Mouse (Mus musculus): ENCODE results near the gene Gm20390. TPM values are rescaled to one million over a fixed set of nuclear protein-coding genes. Genes with fewer than 3 reads are reported as not detected.
A peak's percentile ranks its signal among the peaks of the same experiment; 100 is the strongest.

The Gm20390 gene
- polyA plus RNA-seq, 1 experiment from 2014 or later: 578 TPM

DNA sequence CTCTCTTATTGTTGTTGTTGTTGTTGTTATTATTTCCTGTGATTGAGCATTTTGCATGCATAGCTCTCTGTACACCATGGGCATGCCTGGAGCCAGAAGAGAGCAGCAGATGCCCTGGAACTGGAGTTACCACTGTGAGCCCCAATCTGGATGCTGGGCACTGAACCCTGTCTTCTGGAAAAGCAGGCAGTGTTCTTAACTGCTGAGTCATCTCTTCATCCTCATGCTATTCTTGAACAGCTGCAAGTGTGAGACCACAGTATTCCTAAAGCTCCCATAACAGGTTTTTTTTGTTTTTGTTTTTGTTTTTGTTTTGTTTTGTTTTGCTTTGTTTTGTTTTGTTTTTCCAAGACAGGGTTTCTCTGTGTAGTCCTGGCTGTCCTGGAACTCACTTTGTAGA lies 18.2 kb upstream of the Gm20390 start:
- Histone ChIP-seq H3K27me3 (ENCODE audit: low read depth, poor library complexity, severe bottlenecking) (no peaks in the 10 kb centered on the region), H3K27ac (no peak overlapping the region), H3K36me3 (no peaks in the 10 kb centered on the region), H3K9me3 (replicated peaks) (no peaks in the 10 kb centered on the region), H3K4me1 (no peaks in the 10 kb centered on the region), H3K4me3 (no peak overlapping the region)
- no peak for DNase-seq (ENCODE audit: low spot score)

DNA sequence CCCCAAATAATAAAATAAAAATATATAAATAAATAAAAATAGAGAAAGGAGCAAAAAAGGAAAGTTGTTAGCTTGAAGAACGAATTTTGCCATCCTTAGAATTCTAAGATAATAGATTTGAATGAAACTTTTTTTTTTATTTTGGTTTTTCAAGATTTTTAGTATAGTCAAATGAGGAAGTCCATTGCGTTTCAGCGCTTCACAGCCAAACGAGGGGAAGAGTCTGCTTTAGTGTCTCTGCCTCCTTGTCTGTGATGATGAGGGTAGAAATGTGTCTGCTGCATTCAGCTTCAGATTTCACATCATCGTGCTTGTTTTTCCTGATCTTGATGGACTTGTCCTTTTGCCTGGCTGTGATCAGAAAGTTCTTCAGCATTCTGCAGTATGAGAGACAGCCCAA lies 17.2 kb upstream of the Gm20390 start:
- H3K27me3 ChIP-seq (ENCODE audit: low read depth, poor library complexity, severe bottlenecking): no peaks in the 10 kb centered on the region
- no peak for DNase-seq (ENCODE audit: low spot score)
- H3K9me3 ChIP-seq (replicated peaks): no peaks in the 10 kb centered on the region
- H3K4me3 ChIP-seq: no peak overlapping the region
- WGBS: 89% methylated on average over 5 of the region's 5 CpGs
- no peaks in the 10 kb centered on the region for H3K36me3 ChIP-seq
- H3K4me1 ChIP-seq: no peaks in the 10 kb centered on the region
- H3K27ac ChIP-seq: no peak overlapping the region

DNA sequence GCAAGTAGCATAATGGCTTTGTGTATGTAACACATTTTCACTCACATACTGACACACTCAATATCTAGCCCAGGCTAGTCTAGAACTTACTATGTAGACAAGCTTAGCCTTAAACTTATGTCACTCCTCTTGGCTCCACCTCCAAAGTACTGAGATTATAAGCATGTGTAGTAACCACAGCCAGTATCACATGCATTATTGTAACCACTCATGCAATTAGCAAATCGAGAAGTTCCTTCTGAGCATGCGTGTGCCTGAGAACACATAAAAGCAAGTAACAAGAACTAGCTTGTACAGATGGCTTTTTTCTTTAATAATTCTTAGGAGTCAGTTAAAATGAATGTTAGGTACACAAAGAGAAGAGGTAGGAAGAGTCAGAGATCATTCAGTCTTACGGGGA lies 16.5 kb upstream of the Gm20390 start:
- H3K4me1 ChIP-seq: no peaks in the 10 kb centered on the region
- H3K27ac ChIP-seq: no peak overlapping the region
- H3K27me3 ChIP-seq (ENCODE audit: low read depth, poor library complexity, severe bottlenecking): no peaks in the 10 kb centered on the region
- WGBS: 91% methylated on average over 3 of the region's 3 CpGs
- H3K9me3 ChIP-seq (replicated peaks): no peaks in the 10 kb centered on the region
- no peaks in the 10 kb centered on the region for H3K36me3 ChIP-seq
- no peak overlapping the region for H3K4me3 ChIP-seq
- no peak for DNase-seq (ENCODE audit: low spot score)

DNA sequence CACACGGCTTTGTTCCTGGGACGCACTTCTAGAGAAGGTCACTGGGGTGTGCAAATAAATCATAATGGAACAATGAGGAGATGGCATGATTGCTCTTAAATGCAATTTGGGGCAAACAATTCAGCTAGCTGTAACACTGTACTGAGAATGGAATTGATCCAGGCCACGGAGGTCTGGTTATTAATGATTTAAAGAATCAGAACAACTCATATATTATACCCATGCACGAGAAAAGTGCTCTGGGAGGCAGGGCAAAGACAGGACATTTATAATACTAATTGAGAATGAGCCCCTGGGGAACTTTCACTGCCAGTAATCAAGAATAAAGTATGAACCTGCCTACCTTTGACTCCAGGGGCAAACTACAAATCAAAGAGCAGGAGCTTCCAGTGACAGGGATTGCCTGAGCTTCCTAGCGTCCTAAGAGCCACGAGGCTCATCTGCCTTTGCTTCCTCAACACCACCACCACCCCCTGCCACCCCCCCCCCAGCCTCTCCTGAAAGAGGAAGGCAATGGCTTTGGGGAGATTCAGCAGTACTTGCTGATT lies 11.5 kb upstream of the Gm20390 start:
- H3K27ac ChIP-seq: no peak overlapping the region
- H3K4me1 ChIP-seq: peaks cover 9% of the 10 kb centered on the region
- no peaks in the 10 kb centered on the region for H3K27me3 ChIP-seq (ENCODE audit: low read depth, poor library complexity, severe bottlenecking)
- 42% methylated on average over 6 of the region's 6 CpGs for WGBS
- H3K36me3 ChIP-seq: no peaks in the 10 kb centered on the region
- no peak for DNase-seq (ENCODE audit: low spot score)
- H3K4me3 ChIP-seq: no peak overlapping the region
- no peaks in the 10 kb centered on the region for H3K9me3 ChIP-seq (replicated peaks)

- no peak for DNase-seq (ENCODE audit: low spot score)
- no peak overlapping the region for H3K4me3 ChIP-seq
- no peaks in the 10 kb centered on the region for H3K27me3 ChIP-seq (ENCODE audit: low read depth, poor library complexity, severe bottlenecking)
- H3K36me3 ChIP-seq: no peaks in the 10 kb centered on the region
- H3K4me1 ChIP-seq: peaks cover 9% of the 10 kb centered on the region
- WGBS: 93% methylated on average over 5 of the region's 5 CpGs
- no peak overlapping the region for H3K27ac ChIP-seq
- H3K9me3 ChIP-seq (replicated peaks): no peaks in the 10 kb centered on the region
These were observed 4.9 kb upstream of the Gm20390 start for GRCm38 (mm10) chr11:93972951-93973350.

GRCm38 (mm10) chr11:93969799-93970198 lies 1.7 kb upstream of the Gm20390 start:
- WGBS: 100% methylated on average over 1 of the region's 1 CpGs
- Histone ChIP-seq H3K36me3 (peaks cover 14% of the 10 kb centered on the region), H3K4me3 (no peak overlapping the region), H3K9me3 (replicated peaks) (no peaks in the 10 kb centered on the region), H3K27me3 (ENCODE audit: low read depth, poor library complexity, severe bottlenecking) (no peaks in the 10 kb centered on the region), H3K4me1 (peaks cover 11% of the 10 kb centered on the region), H3K27ac (no peak overlapping the region)
- DNase-seq (ENCODE audit: low spot score): no peak

GRCm38 (mm10) chr11:93969171-93969570 lies 1.1 kb upstream of the Gm20390 start:
- Histone ChIP-seq H3K4me1 (peaks cover 10% of the 10 kb centered on the region), H3K27me3 (ENCODE audit: low read depth, poor library complexity, severe bottlenecking) (no peaks in the 10 kb centered on the region), H3K9me3 (replicated peaks) (no peaks in the 10 kb centered on the region), H3K36me3 (peaks cover 20% of the 10 kb centered on the region), H3K4me3 (peak overlapping the region; percentile 70; the same call in 1 of the 2 replicates), H3K27ac (no peak overlapping the region)
- no peak for DNase-seq (ENCODE audit: low spot score)
- WGBS: 93% methylated on average over 6 of the region's 6 CpGs

GRCm38 (mm10) chr11:93968848-93969128 lies 695 bp upstream of the Gm20390 start:
- Histone ChIP-seq H3K4me3 (peak overlapping the region; percentile 70), H3K36me3 (peaks cover 24% of the 10 kb centered on the region), H3K27me3 (ENCODE audit: low read depth, poor library complexity, severe bottlenecking) (no peaks in the 10 kb centered on the region), H3K9me3 (replicated peaks) (no peaks in the 10 kb centered on the region), H3K4me1 (peaks cover 10% of the 10 kb centered on the region), H3K27ac (peak overlapping the region; percentile 90)
- no peak for DNase-seq (ENCODE audit: low spot score)
- 60% methylated on average over 6 of the region's 6 CpGs for WGBS

DNA sequence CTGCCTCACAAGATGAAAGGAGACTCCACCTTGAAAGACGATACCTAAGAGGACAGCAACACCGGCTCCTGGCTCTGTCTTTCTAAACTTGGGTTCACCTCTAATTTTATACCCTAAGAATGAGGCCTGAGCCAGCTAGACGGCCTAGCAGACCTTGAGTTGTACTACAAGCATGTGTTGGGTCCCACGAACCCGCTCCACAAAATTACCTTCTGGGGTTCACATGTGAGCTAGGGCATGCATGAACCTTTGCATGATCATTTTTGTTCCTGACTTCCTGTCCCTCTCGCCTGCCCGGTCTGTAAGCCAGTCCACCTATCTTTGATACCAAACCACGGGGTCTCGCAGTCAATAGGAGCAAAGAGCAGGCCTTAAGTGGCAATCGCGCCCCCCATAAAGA lies 712 bp downstream of the Gm20390 start:
- peak overlapping the region; percentile 90 for H3K27ac ChIP-seq
- peaks cover 10% of the 10 kb centered on the region for H3K4me1 ChIP-seq
- WGBS: 7% methylated on average over 11 of the region's 11 CpGs
- peaks cover 38% of the 10 kb centered on the region for H3K36me3 ChIP-seq
- H3K9me3 ChIP-seq (replicated peaks): no peaks in the 10 kb centered on the region
- H3K27me3 ChIP-seq (ENCODE audit: low read depth, poor library complexity, severe bottlenecking): no peaks in the 10 kb centered on the region
- DNase-seq (ENCODE audit: low spot score): peak; percentile 59
- H3K4me3 ChIP-seq: peak overlapping the region; percentile 70

DNA sequence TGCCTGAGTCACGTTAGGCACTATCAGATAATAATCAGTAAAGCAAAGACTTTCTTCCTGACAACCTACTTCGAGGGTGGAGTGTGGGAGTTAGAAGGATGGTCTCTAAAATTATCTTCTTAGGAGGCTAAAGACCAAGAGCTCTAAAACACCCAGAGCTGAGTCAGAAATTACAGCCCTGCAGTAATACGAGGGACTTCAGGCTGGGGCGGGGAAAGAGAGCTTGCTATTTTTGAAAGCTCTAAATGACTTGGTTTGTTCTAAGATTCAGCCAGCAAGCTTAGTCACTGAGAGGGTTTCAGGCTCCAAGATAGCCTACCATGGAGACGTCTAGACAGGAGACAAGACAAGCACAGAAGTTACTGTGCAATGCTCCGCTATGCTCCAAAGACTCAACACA lies 2.7 kb downstream of the Gm20390 start:
- DNase-seq (ENCODE audit: low spot score): no peak
- 95% methylated on average over 6 of the region's 6 CpGs for WGBS
- no peaks in the 10 kb centered on the region for H3K27me3 ChIP-seq (ENCODE audit: low read depth, poor library complexity, severe bottlenecking)
- no peak overlapping the region for H3K27ac ChIP-seq
- H3K9me3 ChIP-seq (replicated peaks): no peaks in the 10 kb centered on the region
- H3K4me3 ChIP-seq: no peak overlapping the region
- peaks cover 10% of the 10 kb centered on the region for H3K4me1 ChIP-seq
- H3K36me3 ChIP-seq: peaks cover 58% of the 10 kb centered on the region

DNA sequence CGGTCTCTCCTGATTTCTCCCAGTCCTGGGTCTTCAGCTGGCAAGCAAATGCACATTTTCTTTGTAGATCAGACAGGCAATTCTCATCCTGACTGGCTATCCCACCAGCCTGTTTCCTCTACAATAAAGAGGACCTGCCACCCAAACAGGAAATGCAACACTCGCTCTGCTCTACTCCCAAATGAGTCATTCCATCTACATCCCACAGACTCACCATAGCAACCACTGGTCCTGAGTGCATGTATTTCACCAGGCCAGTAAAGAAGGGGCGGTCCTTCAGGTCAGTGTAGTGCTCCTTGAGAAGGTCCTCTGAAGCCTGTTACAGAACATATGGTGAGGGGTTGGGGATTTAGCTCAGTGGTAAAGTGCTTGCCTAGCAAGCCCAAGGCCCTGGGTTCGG lies 5.1 kb downstream of the Gm20390 start:
- DNase-seq (ENCODE audit: low spot score): no peak
- Histone ChIP-seq H3K9me3 (replicated peaks) (no peaks in the 10 kb centered on the region), H3K36me3 (peaks cover 82% of the 10 kb centered on the region), H3K4me1 (peaks cover 10% of the 10 kb centered on the region), H3K4me3 (no peak overlapping the region), H3K27ac (no peak overlapping the region), H3K27me3 (ENCODE audit: low read depth, poor library complexity, severe bottlenecking) (no peaks in the 10 kb centered on the region)
- WGBS: 94% methylated on average over 4 of the region's 4 CpGs

DNA sequence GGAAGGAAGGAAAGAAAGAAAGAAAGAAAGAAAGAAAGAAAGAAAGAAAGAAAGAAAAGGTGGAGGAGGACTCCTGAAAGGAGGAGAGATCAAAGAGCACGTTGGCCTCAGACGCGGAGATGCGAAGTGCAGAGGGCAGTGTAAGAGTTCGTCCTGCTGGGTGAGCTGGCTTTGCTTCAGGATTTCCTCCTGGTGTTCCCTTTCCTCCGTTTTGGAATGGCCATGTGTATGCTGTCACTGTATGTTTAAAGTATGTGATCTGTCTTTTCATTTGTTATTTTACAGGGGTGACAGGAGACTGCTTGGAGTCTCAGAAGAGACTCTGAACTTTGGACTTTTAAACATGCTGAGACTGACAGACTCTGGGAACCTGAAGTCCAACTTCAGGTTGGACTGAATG lies 6.6 kb downstream of the Gm20390 start:
- H3K9me3 ChIP-seq (replicated peaks): no peaks in the 10 kb centered on the region
- H3K36me3 ChIP-seq: peaks cover 94% of the 10 kb centered on the region
- no peak for DNase-seq (ENCODE audit: low spot score)
- H3K27ac ChIP-seq: no peak overlapping the region
- no peaks in the 10 kb centered on the region for H3K27me3 ChIP-seq (ENCODE audit: low read depth, poor library complexity, severe bottlenecking)
- H3K4me3 ChIP-seq: no peak overlapping the region
- WGBS: 90% methylated on average over 6 of the region's 6 CpGs
- H3K4me1 ChIP-seq: peaks cover 8% of the 10 kb centered on the region

DNA sequence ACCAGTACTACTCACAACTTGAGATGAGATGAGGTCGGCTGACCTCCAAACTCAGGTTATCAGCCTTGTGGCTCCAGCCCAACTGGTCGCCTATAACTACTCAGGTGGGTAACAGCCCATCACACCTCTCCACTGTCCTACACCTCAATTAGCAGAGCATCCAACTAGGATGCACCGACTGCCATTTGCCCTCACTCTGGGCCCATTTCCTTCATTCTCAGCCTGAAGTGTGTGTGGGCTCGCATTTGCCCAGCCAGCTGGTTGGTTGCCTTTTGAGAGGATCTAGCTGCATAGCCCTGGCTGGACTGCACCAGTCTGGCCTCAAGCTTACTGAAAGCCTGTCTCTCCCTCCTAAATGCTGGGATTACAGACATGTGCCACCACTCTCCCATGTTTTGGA lies 10.3 kb downstream of the Gm20390 start:
- H3K36me3 ChIP-seq: peaks cover 74% of the 10 kb centered on the region
- WGBS: 76% methylated on average over 4 of the region's 4 CpGs
- no peak for DNase-seq (ENCODE audit: low spot score)
- H3K27me3 ChIP-seq (ENCODE audit: low read depth, poor library complexity, severe bottlenecking): no peaks in the 10 kb centered on the region
- H3K27ac ChIP-seq: no peak overlapping the region
- H3K9me3 ChIP-seq (replicated peaks): no peaks in the 10 kb centered on the region
- peaks cover 41% of the 10 kb centered on the region for H3K4me1 ChIP-seq
- H3K4me3 ChIP-seq: no peak overlapping the region

- Histone ChIP-seq H3K27ac (no peak overlapping the region), H3K36me3 (peaks cover 74% of the 10 kb centered on the region), H3K4me3 (no peak overlapping the region), H3K27me3 (ENCODE audit: low read depth, poor library complexity, severe bottlenecking) (no peaks in the 10 kb centered on the region), H3K4me1 (peaks cover 46% of the 10 kb centered on the region), H3K9me3 (replicated peaks) (no peaks in the 10 kb centered on the region)
- DNase-seq (ENCODE audit: low spot score): no peak
- WGBS: 91% methylated on average over 2 of the region's 2 CpGs
These were observed 11.0 kb downstream of the Gm20390 start for GRCm38 (mm10) chr11:93957031-93957555.
